Mouse (Mus musculus): ENCODE data around the gene Slc25a13.
"Not testable (repeated sequence)": the region's sequence is repeated elsewhere in the genome, so short reads cannot be mapped to it uniquely, and the experiment has no call there.

Gene Slc25a13

DNA sequence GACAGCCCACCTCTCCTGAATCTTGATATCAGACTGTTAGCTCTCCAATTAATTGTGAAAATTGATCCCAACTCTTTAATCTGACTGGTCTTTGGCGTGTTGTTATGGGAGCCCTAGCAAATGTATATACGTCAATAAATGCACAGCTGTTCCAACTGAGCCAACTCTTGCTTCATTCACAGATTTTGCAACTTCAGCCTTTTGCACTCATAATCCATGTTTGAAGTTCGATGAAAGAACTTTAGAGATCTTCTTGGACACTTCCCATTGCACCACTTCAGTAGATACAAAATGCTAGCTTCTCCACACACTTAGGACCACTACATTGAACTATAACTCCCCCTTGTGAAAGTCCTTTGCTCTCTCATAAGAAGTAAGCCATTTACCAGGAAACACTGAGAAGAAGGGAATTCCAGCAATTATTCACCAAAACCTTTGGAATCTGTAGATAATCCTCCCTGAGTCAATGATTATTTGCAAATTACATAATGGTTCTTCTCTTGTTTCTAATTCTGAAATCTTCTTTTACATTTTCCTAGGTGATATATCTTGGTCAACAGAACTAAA lies 11.3 kb downstream of the Slc25a13 start:
- DNase-seq (ENCODE audit: extremely low spot score, low spot score), result no peak

DNA sequence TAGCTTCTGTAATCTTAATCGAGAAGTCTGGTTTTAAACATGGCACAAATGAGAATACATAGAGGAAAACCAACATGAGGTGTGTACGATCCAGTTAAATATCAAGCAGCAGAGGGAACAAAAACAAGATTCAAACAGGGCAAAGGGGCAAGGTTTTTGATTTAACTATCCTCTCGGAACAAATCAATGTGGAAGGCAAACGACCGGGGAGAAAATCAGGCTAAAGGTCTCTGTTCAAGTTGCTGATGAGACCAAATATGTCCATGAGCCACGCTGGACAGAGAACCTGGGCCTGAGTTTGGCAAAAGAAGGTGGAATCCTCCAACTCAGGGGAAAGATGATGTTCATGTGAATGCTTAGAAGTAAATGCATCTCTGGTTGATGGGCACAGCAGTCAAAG lies 14.5 kb downstream of the Slc25a13 start:
- DNase-seq (ENCODE audit: extremely low spot score, low spot score), result no peak

DNA sequence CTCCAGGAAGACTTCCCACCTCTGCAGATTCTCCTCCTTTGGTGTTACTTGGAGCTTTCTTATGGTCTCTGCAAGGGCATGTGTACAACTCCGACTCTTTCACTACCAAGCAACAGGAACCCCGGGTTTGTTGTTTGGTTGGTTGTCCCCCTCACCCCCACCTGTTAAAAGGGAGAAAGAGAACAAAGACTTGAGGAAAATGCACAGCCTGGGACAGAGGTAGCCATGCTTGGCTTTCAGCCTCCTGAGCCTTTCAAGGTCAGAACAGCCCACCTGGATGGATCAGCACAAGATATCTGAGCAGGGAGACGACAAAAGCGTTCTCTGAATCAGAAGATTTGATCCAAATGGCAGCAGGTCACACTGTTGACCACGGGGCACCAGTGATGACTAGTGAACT lies 15.0 kb downstream of the Slc25a13 start:
- no peak for DNase-seq (ENCODE audit: extremely low spot score, low spot score)

DNA sequence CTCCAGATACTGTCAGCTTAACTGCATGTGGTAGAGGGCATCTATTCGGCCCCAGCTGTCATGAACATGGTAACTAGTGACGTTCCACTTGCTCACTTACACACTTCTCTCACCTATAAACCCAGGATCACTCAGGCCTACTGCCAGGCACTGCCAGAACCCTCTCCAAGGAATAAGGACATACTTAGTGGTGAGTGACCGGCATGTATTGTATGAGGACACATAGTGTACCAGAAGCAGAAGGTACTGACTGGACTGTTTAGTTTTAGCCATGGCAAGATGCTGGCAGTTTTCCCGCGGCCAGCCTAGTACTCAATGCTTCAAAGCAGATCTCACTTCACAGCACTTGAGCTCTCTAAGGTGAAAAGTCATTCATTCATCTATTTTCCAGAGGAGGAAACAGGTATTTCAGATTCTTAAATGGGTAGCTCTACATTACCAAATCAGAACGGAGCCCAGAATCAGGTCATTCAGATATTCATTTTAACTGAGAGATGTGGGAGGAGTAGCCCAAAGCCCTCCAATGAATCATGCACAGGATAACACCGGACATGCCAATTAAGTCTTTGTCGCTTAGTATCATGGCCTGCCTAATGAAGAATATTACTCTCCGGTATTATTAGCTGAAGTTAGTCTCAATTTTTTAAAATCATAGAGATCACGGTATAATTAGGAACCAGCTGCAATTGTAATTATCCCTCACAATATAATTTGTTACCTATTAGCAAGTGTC lies 17.7 kb downstream of the Slc25a13 start:
- DNase-seq (ENCODE audit: extremely low spot score, low spot score), result no peak

DNA sequence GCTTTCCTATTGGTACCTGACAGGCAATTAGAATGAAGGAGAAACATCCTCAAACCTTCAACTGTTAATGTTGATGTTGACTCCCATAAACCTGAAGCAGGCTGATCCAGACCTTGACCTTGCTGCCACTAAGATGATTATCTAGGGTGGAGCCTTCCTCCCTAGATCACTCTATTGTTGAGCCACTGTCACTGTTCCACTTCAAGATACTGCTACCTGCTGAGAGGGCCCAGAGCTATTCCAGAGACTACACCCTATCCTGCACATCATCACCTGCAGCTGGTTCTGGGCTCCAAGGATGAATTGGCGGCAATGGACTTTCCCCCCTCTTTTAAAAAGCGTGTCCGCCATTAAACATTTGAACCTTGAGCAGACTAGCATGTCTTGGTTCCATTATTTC lies 18.9 kb downstream of the Slc25a13 start:
- DNase-seq (ENCODE audit: extremely low spot score, low spot score), result not testable (repeated sequence)

DNA sequence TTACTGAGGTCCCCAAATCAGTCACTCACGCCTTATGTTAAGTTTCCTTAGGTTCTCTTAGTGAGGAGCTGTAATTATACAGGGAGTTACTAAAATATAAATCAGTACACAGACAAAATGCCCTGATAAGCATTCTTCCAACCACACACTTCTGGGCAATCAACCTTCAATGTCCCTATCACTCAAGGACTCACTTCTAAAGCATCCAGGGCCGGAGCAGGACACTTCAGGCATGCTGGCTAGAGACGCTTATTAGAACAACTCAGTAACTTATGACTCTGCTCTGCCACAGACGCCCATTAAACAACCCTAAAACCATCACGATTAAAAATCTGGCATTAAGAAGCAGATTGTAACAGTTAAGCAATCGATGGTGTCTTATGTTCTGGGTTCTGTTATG lies 19.6 kb downstream of the Slc25a13 start:
- no peak for DNase-seq (ENCODE audit: extremely low spot score, low spot score)

DNA sequence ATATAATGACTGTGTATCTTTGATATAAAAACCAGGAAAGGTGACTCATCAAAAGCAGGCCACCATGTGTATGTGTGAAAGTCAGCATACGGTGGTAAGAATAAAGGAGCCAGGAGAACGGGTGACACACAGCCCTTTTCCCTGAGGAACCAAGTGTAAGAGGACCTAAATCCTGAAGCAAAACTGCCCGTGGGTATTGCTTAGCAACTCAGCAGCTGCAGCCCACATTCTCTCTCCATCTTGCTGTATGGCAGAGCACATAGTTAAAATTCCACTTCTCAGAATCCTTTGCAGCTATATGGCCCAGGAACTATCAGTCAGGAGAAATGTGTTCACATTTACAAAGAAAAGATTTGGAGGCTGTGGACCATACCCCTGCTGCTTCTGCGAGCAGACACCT lies 20.4 kb downstream of the Slc25a13 start:
- no peak for DNase-seq (ENCODE audit: extremely low spot score, low spot score)

DNA sequence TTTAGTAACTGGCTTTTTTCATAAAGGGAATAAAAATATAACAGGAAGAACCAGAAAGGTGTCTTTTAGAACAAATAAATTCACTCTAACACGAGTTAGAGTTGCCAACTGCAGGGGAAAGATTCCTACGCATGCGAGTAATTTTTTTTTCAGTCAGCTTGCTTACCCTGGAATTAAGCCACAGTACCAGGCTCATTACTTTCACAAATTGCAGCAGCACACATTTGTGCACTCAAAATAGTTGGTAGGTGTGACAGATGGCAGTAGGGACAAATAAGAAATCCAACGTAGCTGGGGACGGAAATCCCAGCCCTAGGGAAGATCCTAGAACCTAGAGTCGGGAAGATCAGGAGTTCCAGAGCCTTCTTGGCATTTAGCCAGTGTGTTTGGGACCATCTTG lies 22.1 kb downstream of the Slc25a13 start:
- DNase-seq (ENCODE audit: extremely low spot score, low spot score), result no peak

DNA sequence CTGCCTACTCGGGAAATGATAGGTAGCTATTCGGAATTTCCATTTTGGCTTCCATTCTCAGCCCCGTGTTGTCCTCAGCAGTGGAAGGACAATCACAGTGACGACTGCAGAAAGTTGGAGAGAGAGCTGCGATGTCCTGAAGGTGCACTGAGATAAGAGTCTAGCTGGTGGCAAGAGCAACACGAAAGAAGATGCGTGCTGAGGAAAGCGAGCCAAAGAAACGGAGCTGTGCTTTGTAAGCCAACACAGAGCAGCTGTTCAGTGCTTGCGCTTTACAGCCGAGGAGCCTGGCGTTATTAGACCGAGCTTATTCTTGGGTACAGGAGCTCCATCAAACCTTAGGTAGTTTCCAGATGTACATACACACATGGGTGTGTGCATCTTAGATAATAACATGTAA lies 23.1 kb downstream of the Slc25a13 start:
- DNase-seq (ENCODE audit: extremely low spot score, low spot score), result no peak

DNA sequence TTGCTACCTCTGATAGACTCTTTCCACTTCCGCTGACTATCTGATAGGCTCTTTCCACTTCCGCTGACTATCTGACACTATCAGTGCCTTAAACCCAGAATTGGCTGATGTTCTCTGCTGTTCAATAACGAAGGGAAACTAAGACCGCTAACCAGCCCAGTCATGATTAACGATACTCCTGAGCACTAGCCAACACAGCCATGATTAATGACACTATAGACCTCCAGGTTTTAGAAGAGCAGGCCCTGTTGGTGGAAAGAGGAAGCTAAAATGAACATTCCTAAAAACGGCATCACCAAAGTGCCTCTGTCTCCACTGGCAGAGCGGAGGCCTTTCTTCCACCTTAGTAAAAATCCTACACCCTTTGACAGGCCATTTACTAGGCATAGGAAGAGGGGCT lies 24.6 kb downstream of the Slc25a13 start:
- DNase-seq (ENCODE audit: extremely low spot score, low spot score), result no peak

DNA sequence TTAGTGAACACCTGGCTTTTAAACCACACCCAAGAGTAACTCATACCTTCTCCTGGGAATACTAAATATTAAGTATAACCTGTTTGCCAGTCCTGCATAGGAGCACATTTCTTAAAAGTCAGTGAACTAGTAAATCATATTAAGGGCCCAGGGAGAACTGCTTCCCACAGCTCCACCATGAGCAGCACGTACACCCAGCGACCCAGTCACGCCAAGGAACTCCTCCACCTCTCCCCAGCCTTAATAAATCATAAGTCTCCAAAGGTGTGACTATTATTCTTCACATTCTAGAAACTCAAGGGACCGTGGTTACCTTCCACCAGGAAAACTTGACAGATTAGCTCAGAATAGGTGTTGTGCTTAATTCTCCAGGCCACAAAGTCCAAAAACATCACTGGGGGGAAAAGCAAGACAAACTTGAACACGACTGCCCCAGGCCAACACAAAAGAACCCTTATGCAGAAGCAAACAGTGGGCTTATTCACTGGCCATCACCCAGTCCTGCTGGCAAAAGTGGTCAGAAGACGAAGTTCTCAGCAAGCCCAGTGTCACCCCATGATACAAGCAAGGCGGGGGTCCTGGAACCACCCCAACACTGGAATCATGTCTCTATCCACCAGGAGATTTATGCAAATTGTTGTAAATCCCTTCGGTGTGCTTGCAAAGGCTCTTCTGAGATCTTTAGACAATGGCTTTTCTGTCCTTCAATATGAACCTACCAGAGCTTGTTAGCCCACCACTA lies 25.2 kb downstream of the Slc25a13 start:
- DNase-seq (ENCODE audit: extremely low spot score, low spot score), result no peak

DNA sequence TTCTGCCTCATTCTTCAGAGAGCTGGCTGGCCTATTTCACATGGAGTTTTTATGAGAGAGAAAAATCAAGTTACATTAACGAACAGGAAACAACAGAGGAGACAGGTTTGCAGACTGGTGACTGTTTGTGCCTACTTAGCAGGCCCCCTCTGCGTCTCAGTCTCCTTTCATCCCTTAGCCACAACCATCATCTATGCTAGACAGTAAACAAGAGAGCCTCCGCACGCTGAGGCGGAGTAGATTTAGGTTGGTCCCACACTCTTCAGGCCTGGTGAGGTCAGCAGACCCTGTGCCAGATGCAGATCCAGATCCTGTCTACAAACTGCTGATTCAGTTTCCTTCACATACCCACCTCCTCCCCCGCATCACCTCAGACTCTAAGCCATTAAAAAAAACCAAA lies 28.0 kb downstream of the Slc25a13 start:
- no peak for DNase-seq (ENCODE audit: extremely low spot score, low spot score)

DNA sequence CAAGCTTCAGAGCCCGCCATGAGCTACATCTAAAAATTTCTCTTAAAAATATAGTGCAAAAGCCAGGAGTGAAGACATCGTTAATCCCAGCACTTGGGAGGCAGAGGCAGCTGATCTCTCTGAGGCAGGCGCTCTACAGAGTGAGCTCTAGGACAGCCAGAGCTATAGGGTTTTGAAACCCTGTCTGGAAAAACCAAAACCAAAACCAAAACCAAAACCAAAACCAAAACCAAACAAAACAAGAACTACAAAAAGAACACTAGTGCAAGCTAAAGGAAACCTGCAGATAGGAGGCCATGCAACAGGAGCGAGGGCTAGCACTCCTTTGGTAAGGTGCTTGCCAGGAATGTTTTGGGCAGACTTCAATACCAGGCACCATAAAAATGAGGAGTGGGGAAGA lies 30.5 kb downstream of the Slc25a13 start:
- no peak for DNase-seq (ENCODE audit: extremely low spot score, low spot score)

DNA sequence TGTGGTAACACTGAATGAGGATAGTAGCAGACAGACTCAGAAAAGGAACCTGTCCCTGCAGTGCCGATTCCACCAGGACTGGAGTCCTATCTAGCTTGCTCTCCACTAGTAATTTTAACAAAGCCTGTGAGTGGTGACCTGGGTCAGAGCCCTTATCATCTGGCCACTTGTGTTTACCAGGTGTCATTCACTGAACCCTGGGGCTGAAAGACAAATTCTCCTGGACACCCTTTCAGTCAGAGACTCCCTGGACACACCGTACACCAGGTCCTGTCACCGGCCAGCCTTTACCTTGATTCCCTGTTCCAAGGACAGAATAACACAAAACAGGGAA lies 31.3 kb downstream of the Slc25a13 start:
- no peak for DNase-seq (ENCODE audit: extremely low spot score, low spot score)

DNA sequence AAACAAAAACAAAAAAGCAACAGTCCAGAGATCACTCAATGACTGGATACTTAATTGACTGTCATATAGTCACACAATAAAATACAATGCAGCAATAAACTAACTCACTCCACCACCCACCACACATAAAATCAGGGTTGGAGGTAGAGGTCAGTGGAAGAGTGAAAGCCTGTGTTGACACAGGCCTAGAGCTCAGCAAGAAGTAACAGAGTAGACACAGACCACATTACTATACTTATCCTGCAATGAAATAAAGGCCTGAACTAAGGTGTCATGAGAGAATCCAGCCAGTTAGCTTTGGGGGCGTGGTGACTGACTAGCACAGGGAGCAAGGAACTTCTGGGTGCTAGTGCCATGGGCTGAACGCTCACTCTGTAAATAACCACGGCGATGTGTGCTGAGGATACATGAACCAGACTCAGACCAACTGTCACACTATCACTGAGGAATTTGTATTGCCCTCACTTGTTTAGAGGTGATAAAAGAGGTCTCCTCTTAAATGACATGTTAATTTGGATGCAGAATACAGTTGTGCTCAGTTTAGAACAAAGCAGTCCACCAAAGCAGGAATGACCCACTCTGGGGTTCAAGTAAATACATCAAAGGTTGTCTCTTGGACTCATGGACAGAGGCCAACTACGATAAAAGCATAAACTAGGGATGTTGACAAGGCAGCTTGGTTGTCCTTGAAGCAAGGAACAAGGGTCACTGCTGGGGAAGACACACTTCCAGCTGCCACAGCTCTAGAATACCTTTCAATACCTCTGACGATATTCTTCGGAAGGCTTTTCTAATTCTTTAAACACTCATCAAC lies 31.8 kb downstream of the Slc25a13 start:
- no peak for DNase-seq (ENCODE audit: extremely low spot score, low spot score)

DNA sequence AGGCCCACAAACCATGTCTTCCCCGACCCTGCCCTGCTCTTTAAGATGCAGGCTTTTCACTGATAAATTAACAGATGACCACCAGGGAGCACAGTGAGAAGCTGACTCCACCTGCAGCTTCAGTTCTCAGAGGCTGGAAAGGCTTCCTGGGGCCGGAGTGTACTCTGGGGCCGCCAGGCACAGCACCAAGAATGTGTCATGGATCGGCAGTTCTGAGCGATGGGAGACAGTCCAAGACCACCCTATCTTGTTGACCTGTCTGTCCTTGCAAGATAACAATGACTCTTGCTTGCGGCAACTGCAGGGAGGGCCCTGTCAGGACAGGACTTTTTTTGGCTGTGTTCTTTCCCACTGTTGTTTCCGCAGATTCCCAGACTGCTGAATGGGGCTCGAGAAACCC lies 33.4 kb downstream of the Slc25a13 start:
- no peak for DNase-seq (ENCODE audit: extremely low spot score, low spot score)

DNA sequence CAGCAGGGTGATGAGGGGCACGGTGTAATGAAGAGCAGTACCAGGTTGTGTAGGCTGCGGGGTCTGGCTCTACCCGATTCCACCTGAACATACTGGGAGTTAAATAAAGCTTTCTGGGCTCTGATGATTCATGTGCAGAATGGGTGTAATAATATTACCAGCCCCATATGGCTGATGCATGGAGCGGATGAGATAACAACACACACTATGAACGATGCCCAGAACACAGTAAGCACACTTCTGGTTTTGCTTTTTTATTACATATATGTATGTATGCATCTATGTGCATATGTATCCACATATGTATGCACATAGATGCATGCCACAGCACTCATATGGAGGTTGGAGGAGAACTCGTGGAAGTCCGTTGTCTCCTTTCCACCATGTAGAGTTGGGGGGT lies 34.8 kb downstream of the Slc25a13 start:
- no peak for DNase-seq (ENCODE audit: extremely low spot score, low spot score)

DNA sequence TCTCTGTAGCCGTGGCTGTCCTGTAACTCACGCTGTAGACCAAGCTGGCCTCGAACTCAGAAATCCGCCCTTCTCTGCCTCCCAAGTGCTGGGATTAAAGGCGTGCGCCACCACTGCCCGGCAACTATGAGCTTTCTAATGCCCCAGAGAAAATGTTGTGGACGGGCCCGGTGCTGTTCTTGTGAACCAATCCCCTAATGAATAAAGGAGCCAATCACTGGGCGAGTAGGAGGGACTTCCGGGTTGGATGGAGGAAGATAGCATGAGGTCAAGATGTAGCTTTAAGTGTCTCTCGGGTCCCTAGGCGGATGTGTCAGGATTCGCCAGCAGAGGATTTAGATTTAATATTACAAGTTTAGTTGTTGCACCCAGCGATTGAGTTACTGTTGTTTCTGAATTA lies 38.6 kb downstream of the Slc25a13 start:
- DNase-seq (ENCODE audit: extremely low spot score, low spot score), result not testable (repeated sequence)

DNA sequence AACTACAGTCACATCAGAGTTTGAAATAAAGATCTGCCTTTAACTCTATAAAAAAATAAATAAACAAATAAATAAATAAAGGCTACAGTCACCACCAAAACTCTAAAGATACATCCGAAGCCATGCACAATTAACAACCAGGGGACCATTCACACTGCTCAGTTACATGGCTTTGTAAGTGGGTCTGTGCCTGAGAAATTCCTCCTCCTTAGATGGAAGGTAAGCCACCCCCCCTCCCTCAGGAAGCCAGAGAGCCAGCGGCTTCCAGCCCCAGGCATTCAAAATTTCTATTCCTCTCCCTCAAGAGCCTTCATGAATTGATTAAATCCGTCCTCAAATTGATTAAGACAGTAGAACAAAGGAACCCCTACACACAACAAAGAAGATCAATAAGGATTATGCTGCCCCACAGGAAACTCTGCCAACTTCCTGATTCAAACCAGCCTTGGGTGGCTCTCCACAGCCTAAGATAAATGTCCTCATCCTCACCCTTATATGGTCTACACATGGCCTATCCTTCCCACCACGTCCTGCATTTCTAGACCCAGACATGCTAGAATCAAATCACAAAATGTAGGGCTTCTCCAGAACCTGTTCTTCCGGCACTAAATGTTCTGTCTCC lies 41.5 kb downstream of the Slc25a13 start:
- DNase-seq (ENCODE audit: extremely low spot score, low spot score), result no peak

DNA sequence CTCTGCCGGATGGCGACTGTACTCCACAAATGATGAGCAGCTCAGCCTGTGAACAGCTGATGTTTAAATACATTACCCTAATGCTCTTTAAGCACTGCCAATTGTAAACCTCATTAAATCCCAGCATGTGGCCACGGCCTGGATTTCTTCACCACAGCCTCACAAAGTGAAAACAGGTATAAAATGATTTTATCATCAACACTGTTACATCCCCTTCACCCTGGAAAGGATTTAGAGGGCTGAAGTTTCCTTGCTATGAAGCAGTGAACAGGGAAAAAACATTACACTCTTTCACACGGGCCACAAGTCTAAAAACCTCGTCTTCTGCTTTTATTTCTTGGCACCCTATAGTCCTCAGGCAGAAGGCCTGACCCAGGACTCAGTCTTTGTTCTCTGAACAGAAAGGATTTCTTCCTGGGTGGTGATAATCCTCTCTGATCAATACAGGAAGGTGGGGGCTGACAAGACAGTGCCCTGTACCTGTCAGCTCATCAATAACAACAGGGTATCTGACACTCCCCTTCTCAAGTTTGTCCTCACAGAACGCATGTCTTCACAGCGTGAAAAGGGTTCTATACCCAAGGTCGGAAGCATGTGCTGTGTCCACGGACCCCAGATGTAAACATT lies 42.9 kb downstream of the Slc25a13 start:
- DNase-seq (ENCODE audit: extremely low spot score, low spot score), result no peak

All from neural tube, embryonic 10.5 days (tissue).